Mouse (Mus musculus) midbrain, embryonic 11.5 days (tissue): ENCODE data around the gene Pla2g1b. TPM values are rescaled to one million over a fixed set of nuclear protein-coding genes. Genes with fewer than 3 reads are reported as not detected.
A peak's percentile ranks its signal among the peaks of the same experiment; 100 is the strongest.
"Not testable (repeated sequence)": the region's sequence is repeated elsewhere in the genome, so short reads cannot be mapped to it uniquely, and the experiment has no call there.

Experiments used
- ATAC-seq: fragments of 200-750 bp; cut with Nextera tagmentation; 2 replicates; pipeline ENCODE4 v1.8.0; 2017; ENCODE audit warnings: moderate TSS enrichment, moderate library complexity; ENCODE audit not compliant: low FRiP score
- DNase-seq: peaks from one replicate; pipeline ENCODE4 v3.0.0; 2015; ENCODE audit warnings: low spot score; ENCODE audit errors: missing footprints
- H3K27ac ChIP-seq: fragments of 300-500 bp; sonication (generic); 2 replicates; pipeline ENCODE4 v1.5.1; 2014; ENCODE audit warnings: low read depth, low read length
- H3K27me3 ChIP-seq: fragments of 300-500 bp; sonication (generic); 2 replicates; pipeline ENCODE4 v1.6.1; 2014; ENCODE audit warnings: mild to moderate bottlenecking, low read length, moderate library complexity, mixed read lengths; ENCODE audit not compliant: control insufficient read depth, insufficient read depth
- H3K36me3 ChIP-seq: fragments of 300-500 bp; sonication (generic); 2 replicates; pipeline ENCODE4 v1.6.1; 2014; ENCODE audit warnings: mild to moderate bottlenecking, low read length, moderate library complexity, mixed read lengths; ENCODE audit not compliant: control insufficient read depth, insufficient read depth
- H3K4me1 ChIP-seq: fragments of 300-500 bp; sonication (generic); 2 replicates; pipeline ENCODE4 v1.6.1; 2014; ENCODE audit warnings: low read length; ENCODE audit not compliant: control insufficient read depth, insufficient read depth
- H3K4me2 ChIP-seq: fragments of 300-500 bp; sonication (generic); 2 replicates; pipeline ENCODE4 v1.6.1; 2014; ENCODE audit warnings: mild to moderate bottlenecking, moderate library complexity
- H3K4me3 ChIP-seq: fragments of 300-500 bp; sonication (generic); 2 replicates; pipeline ENCODE4 v1.5.1; 2014; ENCODE audit warnings: low read depth, low read length
- H3K9ac ChIP-seq: fragments of 300-500 bp; sonication (generic); 2 replicates; pipeline ENCODE4 v1.6.1; 2014; ENCODE audit warnings: low read length
- H3K9me3 ChIP-seq: fragments of 300-500 bp; sonication (generic); 2 replicates; pipeline ENCODE4 v1.6.1; 2016; ENCODE audit warnings: low read length; ENCODE audit not compliant: control insufficient read depth
- WGBS: fragments of 180-500 bp; shearing (Covaris S2); extraction: QIAGEN DNeasy Blood & Tissue Kit; methylation state at CpG from one replicate; pipeline ENCODE4 v1.1.7; 2014; 5-methylcytosine and 5-hydroxymethylcytosine counted together
- polyA plus RNA-seq: library from polyadenylated mRNA; unstranded; fragments of >200 nt; fragmentation: Nextera tagmentation; extraction: Ambion mirVana; gene quantifications from 2 replicates; pipeline ENCODE4 v1.2.1, GENCODE M21; 2014

The Pla2g1b gene
- polyA plus RNA-seq, 1 experiment from 2014 or later = not detected

DNA sequence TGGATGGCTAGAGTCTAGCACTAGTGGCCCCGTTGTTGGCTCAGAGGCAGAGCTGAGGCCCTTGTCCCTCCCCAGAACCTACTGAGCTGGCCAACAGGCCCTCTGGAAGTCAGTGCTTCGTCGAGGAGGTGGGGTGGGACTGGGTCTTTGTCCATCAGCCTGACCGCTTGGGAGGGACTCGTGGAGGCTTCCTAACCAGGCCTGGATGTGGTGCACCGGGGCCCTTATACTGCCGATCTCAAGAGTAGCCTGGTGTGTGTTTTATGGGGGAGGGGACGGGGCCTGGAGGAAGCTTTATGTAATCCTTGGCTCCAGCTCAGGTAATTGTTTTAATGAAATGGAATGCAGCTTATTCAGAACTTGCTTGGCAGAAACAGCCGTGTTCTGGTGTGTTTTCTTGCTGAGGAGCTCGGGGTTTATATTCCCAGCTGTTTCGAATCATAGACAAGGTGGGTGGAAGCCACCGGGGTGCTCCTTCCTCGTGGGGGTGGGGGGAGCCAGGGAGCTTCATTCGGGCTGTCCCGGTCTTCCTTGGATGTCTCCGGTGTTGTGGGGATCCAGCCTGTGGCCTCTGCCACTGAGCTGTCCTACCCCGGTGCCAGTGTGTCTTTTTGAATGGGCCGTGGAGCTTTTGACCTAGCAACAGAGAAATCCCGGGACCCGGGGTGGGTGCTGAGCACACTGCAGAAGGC lies 49.0 kb downstream of the Pla2g1b start:
- ATAC-seq (no peak), DNase-seq (peak; percentile 83)
- Histone ChIP-seq H3K4me3 (no peak overlapping the region), H3K9me3 (no peaks in the 10 kb centered on the region), H3K27me3 (no peaks in the 10 kb centered on the region), H3K4me1 (peaks cover 2% of the 10 kb centered on the region; the same call in 1 of the 2 replicates), H3K4me2 (no peak overlapping the region), H3K27ac (no peak overlapping the region), H3K9ac (no peak overlapping the region), H3K36me3 (no peaks in the 10 kb centered on the region)
- WGBS = 67% methylated on average over 20 of the region's 20 CpGs

DNA sequence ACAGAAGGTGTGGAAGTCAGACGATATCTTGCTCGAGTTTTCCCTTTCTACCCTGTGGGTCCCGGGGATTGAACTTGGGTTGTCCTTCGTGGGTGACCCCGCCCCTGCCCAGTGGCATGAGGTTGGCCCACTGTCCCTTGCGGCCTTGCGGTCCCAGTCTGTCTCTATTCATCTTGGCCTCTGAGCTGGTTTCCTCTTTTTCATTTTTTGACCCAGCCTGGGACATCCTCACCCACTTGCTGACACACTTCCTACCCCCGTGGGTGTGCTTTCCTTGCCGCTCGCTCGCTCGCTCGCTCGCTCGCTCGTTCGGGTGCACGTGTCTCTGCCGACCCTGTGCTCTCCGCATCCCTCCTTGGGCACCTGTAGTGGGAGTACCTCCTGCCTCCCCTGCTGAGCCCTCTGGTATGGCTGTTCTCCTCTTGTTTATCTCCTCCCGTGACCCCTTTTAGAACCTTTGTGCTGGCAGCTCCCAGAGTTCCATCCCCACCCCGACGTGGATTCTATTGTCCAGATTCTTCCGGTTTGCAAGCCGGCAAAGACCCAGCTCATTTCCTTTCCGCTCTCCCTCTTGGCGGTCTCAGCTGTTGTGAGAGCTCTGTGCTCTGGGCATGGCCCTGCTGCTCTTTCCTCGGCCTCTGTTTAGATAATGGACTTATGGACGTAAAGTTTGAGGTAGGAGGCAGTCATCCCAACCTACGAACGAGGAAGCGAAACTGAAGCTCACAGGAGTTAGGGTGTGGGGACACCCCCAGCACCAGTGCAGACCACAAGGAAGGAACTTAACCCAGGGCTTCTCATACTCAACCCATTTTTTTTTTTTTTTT lies 50.2 kb downstream of the Pla2g1b start:
- H3K4me2 ChIP-seq = no peak overlapping the region
- no peak overlapping the region for H3K4me3 ChIP-seq
- H3K27me3 ChIP-seq = no peaks in the 10 kb centered on the region
- H3K4me1 ChIP-seq = 0 out of 2 replicates have a peak, but pooled peaks cover 2% of the 10 kb centered on the region
- H3K36me3 ChIP-seq = no peaks in the 10 kb centered on the region
- ATAC-seq (no peak), DNase-seq (peak; percentile 82)
- H3K27ac ChIP-seq = no peak overlapping the region
- no peaks in the 10 kb centered on the region for H3K9me3 ChIP-seq
- H3K9ac ChIP-seq = no peak overlapping the region
- 84% methylated on average over 32 of the region's 32 CpGs for WGBS

DNA sequence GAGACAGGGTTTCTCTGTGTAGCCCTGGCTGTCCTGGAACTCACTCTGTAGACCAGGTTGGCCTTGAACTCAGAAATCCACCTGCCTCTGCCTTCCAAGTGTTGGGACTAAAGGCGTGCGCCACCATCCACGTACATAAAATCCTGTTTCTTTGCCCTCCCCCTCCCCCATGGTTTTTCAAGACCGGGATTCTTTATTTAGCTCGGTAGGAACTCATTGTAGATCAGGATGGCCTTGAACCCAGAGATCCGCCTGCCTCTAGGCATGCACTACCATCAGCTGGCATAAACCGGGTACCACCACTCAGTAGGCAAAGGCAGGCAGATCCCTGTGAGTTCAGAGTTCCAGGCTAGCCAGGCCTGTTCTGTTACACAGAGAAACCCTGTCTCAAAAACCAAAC lies 50.8 kb downstream of the Pla2g1b start:
- H3K36me3 ChIP-seq = no peaks in the 10 kb centered on the region
- H3K9me3 ChIP-seq = no peaks in the 10 kb centered on the region
- H3K27me3 ChIP-seq = no peaks in the 10 kb centered on the region
- H3K4me2 ChIP-seq = no peak overlapping the region
- ATAC-seq = no peak
- DNase-seq = peak; percentile 76
- H3K4me3 ChIP-seq = no peak overlapping the region
- H3K27ac ChIP-seq = no peak overlapping the region
- 94% methylated on average over 7 of the region's 7 CpGs for WGBS
- H3K4me1 ChIP-seq = 0 out of 2 replicates have a peak, but pooled peaks cover 2% of the 10 kb centered on the region
- no peak overlapping the region for H3K9ac ChIP-seq

DNA sequence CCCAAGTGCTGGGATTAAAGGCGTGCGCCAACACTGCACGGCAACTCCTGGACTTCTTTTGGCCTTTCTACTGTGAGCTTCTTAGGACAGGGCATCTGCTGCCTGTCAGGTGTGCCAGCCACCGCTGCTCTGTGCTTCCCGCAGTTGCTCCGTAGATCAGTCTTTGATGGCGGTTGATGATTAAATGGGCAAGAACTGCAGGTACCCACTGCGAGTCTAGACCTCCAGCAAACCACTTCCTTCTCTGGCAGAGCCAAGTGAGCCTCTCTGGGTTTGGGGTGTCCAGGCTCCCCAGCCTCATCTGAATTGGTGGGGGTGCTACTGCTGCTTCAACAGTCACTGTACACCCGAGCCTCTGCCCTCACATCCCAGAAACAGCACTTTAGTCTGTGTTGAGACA lies 51.4 kb downstream of the Pla2g1b start:
- Histone ChIP-seq H3K9ac (no peak overlapping the region), H3K4me1 (0 out of 2 replicates have a peak, but pooled peaks cover 2% of the 10 kb centered on the region), H3K27me3 (no peaks in the 10 kb centered on the region), H3K4me2 (no peak overlapping the region), H3K9me3 (no peaks in the 10 kb centered on the region), H3K27ac (no peak overlapping the region), H3K4me3 (no peak overlapping the region), H3K36me3 (no peaks in the 10 kb centered on the region)
- WGBS = 95% methylated on average over 9 of the region's 9 CpGs
- peak; percentile 54 for DNase-seq
- ATAC-seq = no peak

DNA sequence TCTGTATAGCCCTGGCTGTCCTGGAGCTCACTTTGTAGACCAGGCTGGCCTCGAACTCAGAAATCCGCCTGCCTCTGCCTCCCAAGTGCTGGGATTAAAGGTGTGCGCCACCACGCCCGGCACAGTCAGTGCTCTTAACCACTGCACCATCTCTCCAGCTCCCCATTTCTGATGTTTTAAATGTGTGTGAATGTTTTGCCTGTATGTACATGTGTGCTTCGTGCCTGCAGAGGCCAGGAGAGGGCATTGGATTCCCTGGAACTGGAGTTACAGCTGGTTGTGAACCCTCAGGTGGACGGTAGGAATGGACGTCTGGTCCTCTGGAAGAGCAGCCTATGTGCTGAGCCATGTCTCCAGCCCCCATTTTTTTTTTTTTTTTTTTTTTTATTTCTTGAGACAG lies 52.2 kb downstream of the Pla2g1b start:
- WGBS = 93% methylated on average over 7 of the region's 8 CpGs
- not testable (repeated sequence) for H3K4me1 ChIP-seq, H3K4me3 ChIP-seq

DNA sequence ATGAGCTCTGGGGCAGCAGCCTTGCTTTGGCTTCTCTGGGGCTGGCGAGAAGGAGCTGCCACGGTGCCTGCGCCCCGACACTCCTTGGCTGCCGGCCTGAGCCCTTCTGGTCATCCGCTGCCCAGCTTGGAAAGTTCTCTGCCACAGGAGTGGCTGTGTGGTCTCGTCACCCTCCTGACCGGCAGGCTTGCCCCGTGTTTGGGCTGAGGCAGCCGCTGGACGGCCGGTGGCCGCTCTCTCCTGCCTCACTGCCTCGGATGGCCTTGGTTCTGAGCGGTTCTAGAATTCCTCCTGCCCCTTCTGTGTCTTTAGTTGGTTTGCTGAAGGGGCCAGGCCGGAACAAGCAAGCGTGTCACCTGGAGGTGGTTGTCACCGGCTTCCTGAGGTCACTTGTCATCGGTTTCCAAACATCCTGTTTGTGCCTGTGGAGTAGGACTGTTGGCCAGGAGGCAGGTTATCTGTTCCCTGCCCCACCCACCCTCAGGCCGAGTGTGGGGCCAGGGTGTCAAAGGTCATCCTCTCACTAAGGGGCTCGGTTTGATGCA lies 54.3 kb downstream of the Pla2g1b start:
- Histone ChIP-seq H3K27ac (no peak overlapping the region), H3K9ac (no peak overlapping the region), H3K36me3 (no peaks in the 10 kb centered on the region), H3K4me3 (no peak overlapping the region), H3K4me2 (no peak overlapping the region), H3K9me3 (no peaks in the 10 kb centered on the region), H3K27me3 (no peaks in the 10 kb centered on the region), H3K4me1 (peaks cover 12% of the 10 kb centered on the region; the same call in 1 of the 2 replicates)
- WGBS = 74% methylated on average over 21 of the region's 21 CpGs
- DNase-seq = peak; percentile 51
- ATAC-seq = no peak

More for the DNA sequence above, 52.2 kb downstream of the Pla2g1b start:
- H3K27me3 ChIP-seq, H3K36me3 ChIP-seq, H3K4me2 ChIP-seq, H3K9me3 ChIP-seq, H3K27ac ChIP-seq, H3K9ac ChIP-seq, ATAC-seq: not testable (repeated sequence)
- DNase-seq = peak; percentile 31

DNA sequence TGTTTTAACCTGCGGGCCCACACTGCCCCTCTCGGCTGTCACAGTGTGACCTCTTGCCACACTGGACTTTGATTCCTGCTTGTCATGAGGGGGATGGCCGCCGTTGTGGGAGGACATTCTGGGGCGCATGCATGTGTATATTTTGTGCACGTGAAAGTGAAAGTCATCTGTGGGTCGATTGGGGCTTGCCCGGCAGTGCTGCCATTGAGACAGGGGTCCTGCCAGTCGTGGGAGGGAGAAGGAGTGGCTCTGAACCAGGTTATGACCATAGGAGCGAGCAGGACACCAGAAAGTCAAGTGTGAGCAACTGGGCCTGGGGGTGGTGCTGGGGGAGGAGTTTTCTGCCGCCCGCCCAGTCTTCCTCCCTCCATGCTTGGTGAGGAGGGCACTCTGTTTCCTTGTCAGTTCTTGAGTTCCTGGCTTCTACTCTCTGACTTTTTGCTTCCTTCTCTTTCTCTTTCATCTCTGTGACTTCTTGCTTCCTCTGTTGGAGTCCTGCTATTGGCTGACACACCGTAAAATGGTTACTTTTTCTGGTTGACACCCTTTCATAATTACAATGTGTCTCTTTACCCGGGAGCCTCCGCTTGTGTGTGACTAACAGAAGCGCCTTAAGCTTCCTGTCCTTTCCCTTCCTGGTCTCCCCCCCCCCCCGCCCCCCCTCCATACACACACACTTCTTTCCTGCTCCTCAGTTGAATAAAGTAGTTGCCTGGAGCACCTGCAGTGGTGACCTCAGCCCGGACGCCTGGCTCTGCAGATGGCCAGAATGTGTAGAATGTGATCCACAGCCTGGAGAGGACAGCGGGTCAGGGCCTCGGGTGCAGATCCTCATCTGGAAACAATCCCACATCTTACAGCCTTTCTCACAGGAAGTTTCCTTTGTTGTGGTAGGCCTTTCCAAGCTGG lies 55.7 kb downstream of the Pla2g1b start:
- Histone ChIP-seq H3K9ac (no peak overlapping the region), H3K4me1 (peaks cover 12% of the 10 kb centered on the region; the same call in 1 of the 2 replicates), H3K36me3 (no peaks in the 10 kb centered on the region), H3K4me3 (no peak overlapping the region), H3K27me3 (no peaks in the 10 kb centered on the region), H3K27ac (no peak overlapping the region), H3K9me3 (no peaks in the 10 kb centered on the region), H3K4me2 (no peak overlapping the region)
- WGBS = 75% methylated on average over 21 of the region's 21 CpGs
- peak; percentile 73 for DNase-seq
- ATAC-seq = no peak

DNA sequence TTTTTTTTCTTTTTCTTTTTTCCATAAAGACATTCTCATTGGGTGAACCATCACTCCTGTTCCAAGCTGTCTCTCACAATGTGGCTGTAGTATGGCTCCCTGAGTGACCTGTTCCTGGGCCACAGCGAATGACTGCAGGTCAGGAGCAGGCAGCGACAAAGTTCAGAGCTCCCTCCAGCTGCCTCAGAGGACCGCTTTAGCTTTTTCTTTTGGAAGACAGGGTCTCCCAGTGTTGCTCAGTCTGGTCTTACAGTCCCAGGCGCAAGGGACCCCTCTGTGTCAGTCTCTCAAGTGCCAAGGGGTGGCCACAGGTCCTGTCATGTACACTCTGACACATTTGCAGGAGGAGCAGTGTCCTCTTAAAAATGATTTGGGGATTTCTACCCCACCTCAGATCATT lies 56.5 kb downstream of the Pla2g1b start:
- H3K4me1 ChIP-seq = peaks cover 12% of the 10 kb centered on the region; the same call in 1 of the 2 replicates
- WGBS = 87% methylated on average over 4 of the region's 4 CpGs
- no peaks in the 10 kb centered on the region for H3K9me3 ChIP-seq
- peak; percentile 71 for DNase-seq
- H3K9ac ChIP-seq = no peak overlapping the region
- ATAC-seq = no peak
- H3K36me3 ChIP-seq = no peaks in the 10 kb centered on the region
- no peak overlapping the region for H3K4me2 ChIP-seq
- no peak overlapping the region for H3K27ac ChIP-seq
- no peak overlapping the region for H3K4me3 ChIP-seq
- H3K27me3 ChIP-seq = no peaks in the 10 kb centered on the region
